Mouse (Mus musculus) midbrain, embryonic 16.5 days (tissue): ENCODE results near the gene Gkap1. TPM values are rescaled to one million over a fixed set of nuclear protein-coding genes. Genes with fewer than 3 reads are reported as not detected.

Experiments used
- ATAC-seq: fragments of 200-750 bp; cut with Nextera tagmentation; 2 replicates; pipeline ENCODE4 v1.8.0; 2017; ENCODE audit warnings: moderate TSS enrichment
- H3K27ac ChIP-seq: fragments of 300-500 bp; sonication (generic); 2 replicates; pipeline ENCODE4 v1.5.1; 2014; ENCODE audit warnings: mild to moderate bottlenecking, low read length, mixed read lengths
- H3K27me3 ChIP-seq: fragments of 300-500 bp; sonication (generic); 2 replicates; pipeline ENCODE4 v1.6.1; 2014; ENCODE audit warnings: low read depth, low read length, mixed read lengths; ENCODE audit not compliant: control insufficient read depth, insufficient read depth
- H3K36me3 ChIP-seq: fragments of 300-500 bp; sonication (generic); 2 replicates; pipeline ENCODE4 v1.6.1; 2014; ENCODE audit warnings: mild to moderate bottlenecking, low read length, moderate library complexity, mixed read lengths; ENCODE audit not compliant: control insufficient read depth, insufficient read depth
- H3K4me1 ChIP-seq: fragments of 300-500 bp; sonication (generic); 2 replicates; pipeline ENCODE4 v1.6.1; 2014; ENCODE audit warnings: mild to moderate bottlenecking, low read length, mixed read lengths; ENCODE audit not compliant: control insufficient read depth, insufficient read depth
- H3K4me2 ChIP-seq: fragments of 300-500 bp; sonication (generic); 2 replicates; pipeline ENCODE4 v1.6.1; 2014; ENCODE audit warnings: mild to moderate bottlenecking, low read length, mixed read lengths
- H3K4me3 ChIP-seq: fragments of 300-500 bp; sonication (generic); 2 replicates; pipeline ENCODE4 v1.5.1; 2014; ENCODE audit warnings: low read depth, mild to moderate bottlenecking, low read length, moderate library complexity, mixed read lengths
- H3K9ac ChIP-seq: fragments of 300-500 bp; sonication (generic); 2 replicates; pipeline ENCODE4 v1.6.1; 2014; ENCODE audit warnings: low read depth, low read length, mixed read lengths
- H3K9me3 ChIP-seq: fragments of 300-500 bp; sonication (generic); replicated peaks from 2 replicates; pipeline ENCODE4 v1.6.1; 2014; ENCODE audit warnings: mild to moderate bottlenecking, low read length, mixed read lengths; ENCODE audit not compliant: control insufficient read depth, poor library complexity, severe bottlenecking
- WGBS: fragments of 180-500 bp; shearing (Covaris S2); extraction: QIAGEN DNeasy Blood & Tissue Kit; methylation state at CpG from one replicate; pipeline ENCODE4 v1.1.7; 2014; 5-methylcytosine and 5-hydroxymethylcytosine counted together
- microRNA-seq: library from miRNA; unstranded; fragments of <30 nt; microRNA quantifications from one replicate; pipeline ENCODE4, GENCODE M21; 2017
- polyA plus RNA-seq: library from polyadenylated mRNA; unstranded; fragments of >200 nt; fragmentation: Nextera tagmentation; extraction: Ambion mirVana; gene quantifications from 2 replicates; pipeline ENCODE4 v1.2.1, GENCODE M21; 2015

The Gkap1 gene
- polyA plus RNA-seq, 1 experiment from 2014 or later = 20.4 TPM

DNA sequence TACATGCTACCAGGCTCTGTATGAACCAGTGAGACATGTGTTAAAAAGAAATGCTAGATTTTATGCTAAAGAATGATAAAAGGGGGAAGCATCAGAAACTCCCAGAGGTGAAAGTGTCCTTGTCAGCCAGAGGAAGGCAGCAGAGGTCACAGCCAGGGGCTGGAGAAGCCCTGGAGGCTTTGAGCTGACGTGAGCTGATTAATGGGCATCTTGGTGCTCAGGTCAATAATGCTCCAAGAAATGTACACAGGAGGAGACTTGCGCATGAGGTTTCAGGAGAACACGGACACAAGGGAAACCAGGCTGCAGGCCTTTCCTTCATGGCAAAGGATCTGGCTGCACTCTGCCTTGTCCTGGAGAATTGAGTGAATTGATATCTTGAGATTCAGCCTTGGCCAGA, 87.7 kb downstream of the Gkap1 start:
- no peak overlapping the region for H3K9ac ChIP-seq
- no peak overlapping the region for H3K27ac ChIP-seq

DNA sequence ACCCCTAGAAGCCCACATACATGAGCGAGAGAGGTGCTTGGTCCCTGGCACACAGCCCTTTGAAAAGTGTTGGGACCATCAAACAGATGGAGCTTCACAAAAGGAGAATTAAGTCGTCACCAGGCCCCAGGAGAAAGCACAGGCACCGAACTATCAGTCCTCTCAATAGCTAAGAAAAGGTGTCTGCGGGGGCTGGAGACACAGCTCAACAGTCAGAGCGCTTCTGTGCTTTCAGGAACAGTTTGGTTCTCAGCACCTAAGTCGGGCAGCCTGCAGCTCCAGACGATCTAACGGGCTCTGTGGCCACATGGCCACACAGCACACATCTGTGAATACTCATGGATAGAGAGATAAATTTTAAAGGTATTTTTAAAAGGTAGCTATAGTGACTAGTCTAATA, 89.2 kb downstream of the Gkap1 start:
- peaks cover 5% of the 10 kb centered on the region; the same call in 1 of the 2 replicates for H3K4me1 ChIP-seq
- WGBS = 77% methylated on average over 8 of the region's 8 CpGs
- no peak for ATAC-seq
- no peak overlapping the region for H3K4me3 ChIP-seq
- H3K36me3 ChIP-seq = peaks cover 15% of the 10 kb centered on the region
- H3K27ac ChIP-seq = no peak overlapping the region
- H3K9ac ChIP-seq = no peak overlapping the region
- H3K4me2 ChIP-seq = no peak overlapping the region
- H3K9me3 ChIP-seq = no peaks in the 10 kb centered on the region
- no peaks in the 10 kb centered on the region for H3K27me3 ChIP-seq

More for the DNA sequence above, 87.7 kb downstream of the Gkap1 start:
- Histone ChIP-seq H3K4me3 (no peak overlapping the region), H3K4me2 (no peak overlapping the region), H3K36me3 (peaks cover 23% of the 10 kb centered on the region), H3K4me1 (peaks cover 5% of the 10 kb centered on the region; the same call in 1 of the 2 replicates), H3K27me3 (no peaks in the 10 kb centered on the region), H3K9me3 (no peaks in the 10 kb centered on the region)
- ATAC-seq = no peak
- WGBS = 78% methylated on average over 3 of the region's 3 CpGs

DNA sequence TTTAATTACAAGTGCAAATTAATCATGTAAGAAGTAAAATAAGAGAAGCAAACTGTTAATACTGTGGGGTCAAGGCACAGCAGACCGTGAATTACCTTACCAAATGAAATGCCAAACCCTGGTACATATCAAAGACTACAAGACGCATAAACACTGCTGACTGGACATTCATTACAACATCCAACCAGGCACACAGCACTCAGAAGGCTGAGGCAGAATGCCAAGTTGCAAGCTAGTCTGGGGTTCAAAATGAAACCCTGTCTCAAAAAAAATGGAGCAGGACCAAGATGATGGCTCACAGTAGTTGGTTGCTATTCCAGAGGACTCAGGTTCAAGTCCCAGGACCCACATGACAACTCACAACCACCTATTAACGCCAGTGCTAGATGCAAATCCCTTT, 91.4 kb downstream of the Gkap1 start:
- Histone ChIP-seq H3K27me3 (no peaks in the 10 kb centered on the region), H3K9ac (no peak overlapping the region), H3K27ac (no peak overlapping the region), H3K36me3 (peaks cover 8% of the 10 kb centered on the region), H3K4me3 (no peak overlapping the region), H3K4me1 (peaks cover 5% of the 10 kb centered on the region; the same call in 1 of the 2 replicates), H3K4me2 (no peak overlapping the region), H3K9me3 (no peaks in the 10 kb centered on the region)
- no peak for ATAC-seq
- 84% methylated on average over 3 of the region's 3 CpGs for WGBS

Small RNAs within 50 kb of the gene (microRNA-seq; reads per million reads assigned to microRNA genes)
- gene Mir6369 = not detected

Other genes starting within 250 kb of the Gkap1 start
- gene Klhl3, start 162.1 kb downstream of the Gkap1 start, polyA plus RNA-seq = 13.9 and 15.0 TPM in 2 replicates
- 42.9 and 46.5 TPM in 2 replicates for gene Hnrnpa0, start 147.1 kb downstream of the Gkap1 start, polyA plus RNA-seq
- gene Idnk, start 118.0 kb downstream of the Gkap1 start, polyA plus RNA-seq = 54.3 and 60.7 TPM in 2 replicates
- gene Ubqln1, start 60.0 kb downstream of the Gkap1 start, polyA plus RNA-seq = 132 and 133 TPM in 2 replicates
- 1.9 and 2.0 TPM in 2 replicates for gene Kif27, start 83.4 kb upstream of the Gkap1 start, polyA plus RNA-seq
- 19.2 and 19.9 TPM in 2 replicates for gene 2210016F16Rik, start 109.5 kb upstream of the Gkap1 start, polyA plus RNA-seq
- gene Rmi1, start 126.5 kb upstream of the Gkap1 start, polyA plus RNA-seq = 21.3 and 23.8 TPM in 2 replicates
- 1,323 and 1,478 TPM in 2 replicates for gene Hnrnpk, start 127.6 kb upstream of the Gkap1 start, polyA plus RNA-seq